Mouse (Mus musculus) intestine, postnatal 0 days (tissue): ENCODE results near the gene Figla. TPM values are rescaled to one million over a fixed set of nuclear protein-coding genes. Genes with fewer than 3 reads are reported as not detected.
"Not testable (repeated sequence)": the region's sequence is repeated elsewhere in the genome, so short reads cannot be mapped to it uniquely, and the experiment has no call there.

ENCODE experiments used
- ATAC-seq: fragments of 200-750 bp; cut with Nextera tagmentation; 2 replicates; pipeline ENCODE4 v1.8.0; 2017; ENCODE audit warnings: mild to moderate bottlenecking, moderate TSS enrichment, moderate library complexity
- H3K27ac ChIP-seq: fragments of 300-500 bp; sonication (generic); 2 replicates; pipeline ENCODE4 v1.5.1; 2014; ENCODE audit warnings: mild to moderate bottlenecking, low read depth, low read length, moderate library complexity
- H3K27me3 ChIP-seq: fragments of 300-500 bp; sonication (generic); replicated peaks from 2 replicates; pipeline ENCODE4 v1.6.1; 2014; ENCODE audit warnings: low read length, mixed read lengths; ENCODE audit not compliant: control insufficient read depth, insufficient read depth
- H3K36me3 ChIP-seq: fragments of 300-500 bp; sonication (generic); 2 replicates; pipeline ENCODE4 v1.6.1; 2014; ENCODE audit warnings: mild to moderate bottlenecking, moderate library complexity; ENCODE audit not compliant: control insufficient read depth, insufficient read depth
- H3K4me1 ChIP-seq: fragments of 300-500 bp; sonication (generic); replicated peaks from 2 replicates; pipeline ENCODE4 v1.6.1; 2014; ENCODE audit warnings: antibody characterized with exemption, low read length, mixed read lengths; ENCODE audit not compliant: control insufficient read depth, insufficient read depth
- H3K4me2 ChIP-seq: fragments of 300-500 bp; sonication (generic); replicated peaks from 2 replicates; pipeline ENCODE4 v1.6.1; 2014; ENCODE audit warnings: low read depth, mild to moderate bottlenecking, moderate library complexity
- H3K4me3 ChIP-seq: fragments of 300-500 bp; sonication (generic); 2 replicates; pipeline ENCODE4 v1.5.1; 2014; ENCODE audit warnings: low read depth, low read length
- H3K9ac ChIP-seq: fragments of 300-500 bp; sonication (generic); 2 replicates; pipeline ENCODE4 v1.6.1; 2014; ENCODE audit warnings: mild to moderate bottlenecking, low read depth, low read length
- H3K9me3 ChIP-seq: fragments of 300-500 bp; sonication (generic); 2 replicates; pipeline ENCODE4 v1.6.1; 2016; ENCODE audit warnings: mixed run types; ENCODE audit not compliant: control insufficient read depth
- CTCF ChIP-seq: sonication (generic); IDR thresholded peaks from 2 replicates; pipeline ENCODE4 v1.5.1; 2016; ENCODE audit warnings: low read depth, mild to moderate bottlenecking, control low read depth, antibody characterized with exemption, moderate library complexity
- WGBS: fragments of 180-500 bp; shearing (Covaris S2); extraction: QIAGEN DNeasy Blood & Tissue Kit; methylation state at CpG from one replicate; pipeline ENCODE4 v1.1.7; 2014; 5-methylcytosine and 5-hydroxymethylcytosine counted together
- polyA plus RNA-seq: library from polyadenylated mRNA; unstranded; fragments of >200 nt; fragmentation: Nextera tagmentation; extraction: Ambion mirVana; gene quantifications from 2 replicates; pipeline ENCODE4 v1.2.1, GENCODE M21; 2015

Figla gene
- polyA plus RNA-seq, 1 experiment from 2014 or later: not detected

GRCm38 (mm10) chr6:86004271-86005148, 11.5 kb upstream of the Figla start:
- WGBS: 11% methylated on average over 18 of the region's 18 CpGs
- Histone ChIP-seq H3K27me3 (no peaks in the 10 kb centered on the region), H3K27ac (no peak overlapping the region), H3K4me3 (no peak overlapping the region), H3K9me3 (0 out of 2 replicates have a peak, but pooled peaks cover 3% of the 10 kb centered on the region), H3K4me1 (no peaks in the 10 kb centered on the region), H3K4me2 (peak overlapping the region; percentile 44), H3K9ac (no peak overlapping the region), H3K36me3 (no peaks in the 10 kb centered on the region)
- peak; percentile 98 for TF ChIP-seq CTCF
- peak; percentile 75 for ATAC-seq

GRCm38 (mm10) chr6:86009980-86010379, 6.0 kb upstream of the Figla start:
- Histone ChIP-seq H3K9ac (no peak overlapping the region), H3K9me3 (no peaks in the 10 kb centered on the region)

GRCm38 (mm10) chr6:86014812-86015211, 1.2 kb upstream of the Figla start:
- not testable (repeated sequence) for H3K27ac ChIP-seq, ATAC-seq, H3K36me3 ChIP-seq, H3K27me3 ChIP-seq, H3K9ac ChIP-seq, H3K9me3 ChIP-seq, H3K4me2 ChIP-seq, H3K4me1 ChIP-seq, H3K4me3 ChIP-seq
- WGBS: 61% methylated on average over 5 of the region's 5 CpGs

More at GRCm38 (mm10) chr6:86009980-86010379, 6.0 kb upstream of the Figla start:
- H3K36me3 ChIP-seq: no peaks in the 10 kb centered on the region
- H3K4me3 ChIP-seq: no peak overlapping the region
- WGBS: 35% methylated on average over 4 of the region's 4 CpGs
- peak; percentile 83 for TF ChIP-seq CTCF
- no peaks in the 10 kb centered on the region for H3K27me3 ChIP-seq
- no peak for ATAC-seq
- no peak overlapping the region for H3K4me2 ChIP-seq
- no peaks in the 10 kb centered on the region for H3K4me1 ChIP-seq
- no peak overlapping the region for H3K27ac ChIP-seq

GRCm38 (mm10) chr6:86016793-86017350, 901 bp downstream of the Figla start:
- no peak for TF ChIP-seq CTCF
- H3K4me1 ChIP-seq: no peaks in the 10 kb centered on the region
- no peaks in the 10 kb centered on the region for H3K36me3 ChIP-seq
- no peaks in the 10 kb centered on the region for H3K27me3 ChIP-seq
- no peak overlapping the region for H3K27ac ChIP-seq
- no peak overlapping the region for H3K9ac ChIP-seq
- WGBS: 77% methylated on average over 23 of the region's 23 CpGs
- no peaks in the 10 kb centered on the region for H3K9me3 ChIP-seq
- H3K4me3 ChIP-seq: no peak overlapping the region
- no peak overlapping the region for H3K4me2 ChIP-seq
- 0 out of 2 replicates have a peak, but pooled peaks have one; percentile 10 for ATAC-seq

- H3K4me2 ChIP-seq: no peak overlapping the region
- H3K4me1 ChIP-seq: no peaks in the 10 kb centered on the region
- H3K9ac ChIP-seq: no peak overlapping the region
- no peak overlapping the region for H3K27ac ChIP-seq
- TF ChIP-seq CTCF: no peak
- no peak overlapping the region for H3K4me3 ChIP-seq
- 52% methylated on average over 4 of the region's 4 CpGs for WGBS
- H3K36me3 ChIP-seq: no peaks in the 10 kb centered on the region
- no peak for ATAC-seq
- H3K9me3 ChIP-seq: no peaks in the 10 kb centered on the region
- H3K27me3 ChIP-seq: no peaks in the 10 kb centered on the region
Measured at GRCm38 (mm10) chr6:86019415-86020237, 3.7 kb downstream of the Figla start.

GRCm38 (mm10) chr6:86020948-86021347, 5.0 kb downstream of the Figla start:
- H3K27me3 ChIP-seq: no peaks in the 10 kb centered on the region
- TF ChIP-seq CTCF: peak; percentile 78
- WGBS: 40% methylated on average over 3 of the region's 3 CpGs

More at GRCm38 (mm10) chr6:86020948-86021347, 5.0 kb downstream of the Figla start:
- no peak overlapping the region for H3K9ac ChIP-seq
- no peaks in the 10 kb centered on the region for H3K4me1 ChIP-seq
- H3K36me3 ChIP-seq: no peaks in the 10 kb centered on the region
- H3K27ac ChIP-seq: no peak overlapping the region
- H3K9me3 ChIP-seq: no peaks in the 10 kb centered on the region
- no peak overlapping the region for H3K4me3 ChIP-seq
- no peak overlapping the region for H3K4me2 ChIP-seq
- no peak for ATAC-seq
